Mouse (Mus musculus) frontal cortex, adult (tissue): ENCODE data around the gene Usp40.

Experiments
- ATAC-seq: cut with Nextera tagmentation; 2 replicates; pipeline ENCODE4 v1.9.2; 2017; ENCODE audit warnings: mild to moderate bottlenecking, moderate library complexity, mixed read lengths; ENCODE audit not compliant: low TSS enrichment

The Usp40 gene

GRCm38 (mm10) chr1:87947681-87948091 is 60.7 kb downstream of the Usp40 start:
- ATAC-seq = no peak

- ATAC-seq = no peak
Observed at GRCm38 (mm10) chr1:87941765-87942164, 66.6 kb downstream of the Usp40 start.

- peak; percentile 22; the same call in 1 of the 2 replicates for ATAC-seq
Observed at GRCm38 (mm10) chr1:87936516-87936915, 71.8 kb downstream of the Usp40 start.

GRCm38 (mm10) chr1:87936075-87936474 is 72.3 kb downstream of the Usp40 start:
- ATAC-seq = peak; percentile 48

GRCm38 (mm10) chr1:87935546-87935945 is 72.8 kb downstream of the Usp40 start:
- no peak for ATAC-seq

- ATAC-seq = peak; percentile 17; the same call in 1 of the 2 replicates
Observed at GRCm38 (mm10) chr1:87935095-87935494, 73.3 kb downstream of the Usp40 start.

GRCm38 (mm10) chr1:87933051-87933450 is 75.3 kb downstream of the Usp40 start:
- peak; percentile 46 for ATAC-seq

- ATAC-seq = no peak
Observed at GRCm38 (mm10) chr1:87929730-87930129, 78.6 kb downstream of the Usp40 start.

- ATAC-seq = no peak
Observed at GRCm38 (mm10) chr1:87924888-87925287, 83.5 kb downstream of the Usp40 start.

- 0 out of 2 replicates have a peak, but pooled peaks have one; percentile 46 for ATAC-seq
Observed at GRCm38 (mm10) chr1:87922666-87923065, 85.7 kb downstream of the Usp40 start.

- no peak for ATAC-seq
Observed at GRCm38 (mm10) chr1:87920056-87920614, 88.2 kb downstream of the Usp40 start.

- ATAC-seq = 0 out of 2 replicates have a peak, but pooled peaks have one; percentile 20
Observed at GRCm38 (mm10) chr1:87918061-87918460, 90.3 kb downstream of the Usp40 start.

GRCm38 (mm10) chr1:87917361-87917760 is 91.0 kb downstream of the Usp40 start:
- no peak for ATAC-seq

- peak; percentile 81 for ATAC-seq
Observed at GRCm38 (mm10) chr1:87913356-87913755, 95.0 kb downstream of the Usp40 start.

GRCm38 (mm10) chr1:87910428-87910827 is 97.9 kb downstream of the Usp40 start:
- no peak for ATAC-seq

- no peak for ATAC-seq
Observed at GRCm38 (mm10) chr1:87909565-87909964, 98.8 kb downstream of the Usp40 start.

- ATAC-seq = no peak
Observed at GRCm38 (mm10) chr1:87908736-87909135, 99.6 kb downstream of the Usp40 start.

GRCm38 (mm10) chr1:87908006-87908405 is 100.3 kb downstream of the Usp40 start:
- no peak for ATAC-seq

GRCm38 (mm10) chr1:87906361-87906956 is 101.9 kb downstream of the Usp40 start:
- ATAC-seq = peak; percentile 50; the same call in 1 of the 2 replicates

- ATAC-seq = no peak
Observed at GRCm38 (mm10) chr1:87902186-87902585, 106.2 kb downstream of the Usp40 start.

GRCm38 (mm10) chr1:87900979-87901378 is 107.4 kb downstream of the Usp40 start:
- ATAC-seq = no peak

- ATAC-seq = no peak
Observed at GRCm38 (mm10) chr1:87899701-87900100, 108.7 kb downstream of the Usp40 start.

GRCm38 (mm10) chr1:87896921-87897320 is 111.4 kb downstream of the Usp40 start:
- no peak for ATAC-seq
